Mouse (Mus musculus): ENCODE measurements around the gene Sorl1.

Gene Sorl1

GRCm38 (mm10) chr9:42123713-42124576 is at the start of gene Sorl1:
Gene Sorl1, minus strand, starts transcription at chr9:42124297.
- DNase-seq (ENCODE audit: low read depth), result no peak

- DNase-seq (ENCODE audit: low read depth), result no peak
Observed at GRCm38 (mm10) chr9:42173781-42174180, 49.7 kb upstream of the Sorl1 start.

- no peak for DNase-seq (ENCODE audit: low read depth)
Observed at GRCm38 (mm10) chr9:42169491-42169890, 45.4 kb upstream of the Sorl1 start.

DNA sequence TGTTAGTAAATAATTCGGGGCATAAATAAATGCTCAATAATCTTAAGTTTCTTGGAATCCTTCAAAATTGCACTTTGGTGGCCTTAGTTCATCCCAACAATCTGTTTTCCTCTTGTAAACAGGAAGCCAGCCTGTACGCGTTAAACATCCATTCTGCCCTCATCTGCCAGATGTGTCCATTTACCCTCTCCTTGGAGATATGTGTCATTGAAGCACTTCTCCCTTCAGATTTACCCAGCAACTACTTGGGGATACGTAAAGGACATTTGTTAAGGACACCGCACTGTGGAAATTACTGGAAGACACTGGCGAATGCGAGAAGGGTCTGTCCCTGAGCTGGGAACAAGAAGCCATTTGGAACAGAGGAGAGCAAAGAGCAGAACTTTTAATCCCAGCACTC is 44.9 kb upstream of the Sorl1 start:
- DNase-seq (ENCODE audit: low read depth), result no peak

DNA sequence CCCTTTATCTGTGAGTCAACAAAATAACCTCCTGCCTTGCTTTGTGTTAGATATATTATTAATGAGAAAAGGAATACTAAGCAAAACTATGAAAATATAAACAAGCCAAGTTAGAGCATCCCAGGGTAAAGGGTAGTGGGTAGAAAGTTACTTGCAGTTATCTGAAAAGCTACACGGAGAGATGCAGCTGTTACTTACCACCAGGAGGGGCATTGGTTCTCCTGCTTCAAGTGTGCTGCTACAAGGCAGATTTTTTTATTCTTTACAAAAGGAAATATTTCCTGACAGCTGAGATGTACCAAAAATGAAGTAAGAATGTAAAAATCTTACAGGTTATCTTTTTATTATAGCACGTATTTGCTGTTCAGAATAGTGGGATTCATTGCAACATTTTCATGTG is 40.8 kb upstream of the Sorl1 start:
- no peak for DNase-seq (ENCODE audit: low read depth)

DNA sequence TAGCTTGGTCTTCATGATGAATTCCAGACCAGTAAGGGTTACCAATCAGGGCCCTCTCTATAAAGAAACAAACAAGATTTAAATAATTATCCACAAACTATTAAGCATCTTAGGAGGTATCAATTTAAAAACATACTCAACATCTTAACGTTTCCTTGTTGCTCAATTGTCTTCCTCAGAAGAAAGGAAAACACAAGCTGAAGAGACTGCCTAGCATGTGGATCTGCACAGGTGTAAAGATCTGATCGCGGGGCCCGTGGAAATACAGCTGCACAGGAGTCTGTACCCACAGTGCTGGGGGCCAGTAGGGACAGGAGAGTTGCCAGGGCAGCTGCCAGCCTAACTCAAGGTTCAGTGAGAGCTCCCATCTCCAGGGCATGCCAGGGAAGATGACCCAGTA is 38.9 kb upstream of the Sorl1 start:
- no peak for DNase-seq (ENCODE audit: low read depth)

DNA sequence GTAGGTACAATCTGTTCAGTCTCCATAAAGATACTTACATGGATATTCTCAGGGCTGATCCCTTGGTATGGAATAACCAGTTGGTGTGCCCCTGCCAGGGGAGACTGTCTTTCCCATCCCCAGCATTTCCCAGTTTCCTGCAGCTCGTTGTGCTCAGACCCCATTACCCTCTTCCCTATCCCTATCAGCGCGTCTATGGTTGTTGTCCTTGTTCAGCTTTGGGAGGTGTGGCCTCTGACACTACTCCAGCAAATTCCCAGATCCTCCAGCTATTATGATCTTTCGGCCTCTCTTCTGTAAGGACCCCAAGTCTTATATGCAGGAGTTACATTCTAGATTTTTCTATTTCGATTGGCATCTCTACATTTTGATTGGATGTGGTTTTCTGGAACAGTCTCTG is 35.3 kb upstream of the Sorl1 start:
- no peak for DNase-seq (ENCODE audit: low read depth)

DNA sequence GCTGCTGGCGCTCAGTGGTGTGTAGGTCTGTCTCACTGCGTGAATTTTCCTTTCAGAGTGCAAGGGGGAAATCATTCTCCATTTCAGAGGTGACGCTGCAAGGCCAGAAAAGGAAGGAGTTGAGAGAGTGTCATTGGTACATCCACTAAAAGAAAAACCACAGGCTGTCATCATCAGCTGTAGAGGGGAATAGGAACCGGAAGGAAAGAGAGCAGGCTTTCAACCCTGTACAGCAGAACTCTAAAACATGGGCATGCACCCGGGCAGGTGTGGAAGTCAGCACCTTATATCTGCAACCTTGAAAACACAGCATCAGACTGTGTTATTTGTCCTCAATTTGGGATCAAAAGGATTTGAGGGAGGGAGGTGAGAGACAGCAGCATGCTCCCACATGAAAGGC is 34.6 kb upstream of the Sorl1 start:
- DNase-seq (ENCODE audit: low read depth), result no peak

DNA sequence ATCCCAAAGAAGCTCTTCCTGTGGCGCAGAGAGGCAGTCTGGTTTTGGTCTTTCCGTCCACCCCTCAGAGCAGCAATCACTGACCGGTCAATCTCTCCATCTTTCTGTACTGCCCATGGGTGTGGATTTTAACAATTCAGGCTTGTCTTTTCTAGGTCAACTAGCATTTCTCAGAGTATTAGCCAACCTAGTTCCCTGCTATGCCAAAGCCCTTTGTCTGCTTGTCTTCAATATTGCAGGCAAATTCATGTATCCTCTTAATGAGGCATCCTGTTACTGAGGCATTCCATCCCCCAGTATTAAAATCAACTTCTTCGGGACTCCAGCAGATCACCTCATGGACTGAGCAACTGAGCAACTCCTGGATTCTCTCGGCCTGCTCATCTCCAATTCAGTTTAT is 33.9 kb upstream of the Sorl1 start:
- no peak for DNase-seq (ENCODE audit: low read depth)

DNA sequence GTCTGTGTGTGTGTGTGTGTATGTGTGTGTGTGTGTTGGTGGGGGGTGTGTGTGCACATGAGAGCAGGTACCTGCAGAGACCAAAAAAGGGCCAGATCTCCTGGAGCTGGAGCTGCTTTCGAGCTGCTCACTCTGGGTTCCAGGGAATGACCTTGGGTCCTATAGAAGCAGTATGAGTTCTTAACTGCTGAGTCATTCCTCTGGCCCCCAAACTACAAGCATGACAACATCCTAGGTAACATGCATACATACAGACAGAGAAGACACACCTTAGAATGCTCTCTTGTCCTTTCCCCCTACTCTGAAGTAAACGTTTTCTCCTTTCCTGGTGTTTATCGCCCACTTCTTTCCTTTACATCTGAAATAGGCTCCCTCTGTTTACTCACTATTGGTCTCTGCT is 32.5 kb upstream of the Sorl1 start:
- DNase-seq (ENCODE audit: low read depth), result no peak

- DNase-seq (ENCODE audit: low read depth), result no peak
Observed at GRCm38 (mm10) chr9:42154682-42155081, 30.6 kb upstream of the Sorl1 start.

DNA sequence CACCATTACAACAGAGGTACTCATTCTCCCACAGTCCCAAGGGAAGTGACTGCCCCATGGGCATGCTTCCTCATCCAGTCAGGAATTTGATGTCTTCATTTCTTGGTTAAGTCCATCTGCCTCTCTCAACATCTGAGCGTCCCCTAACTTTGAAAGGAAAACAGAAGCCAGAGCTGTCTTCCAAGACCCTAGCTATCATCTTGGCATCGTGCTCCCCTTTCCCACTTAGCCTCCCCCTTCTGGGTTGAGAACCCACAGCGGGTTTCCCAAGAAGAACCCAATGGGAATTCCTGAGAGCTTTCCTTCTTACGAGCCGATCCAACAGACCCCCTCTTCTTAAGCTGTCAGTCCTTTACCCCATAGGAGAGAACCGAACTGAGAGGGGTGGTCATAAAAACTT is 24.7 kb upstream of the Sorl1 start:
- no peak for DNase-seq (ENCODE audit: low read depth)

GRCm38 (mm10) chr9:42148036-42148435 is 23.9 kb upstream of the Sorl1 start:
- no peak for DNase-seq (ENCODE audit: low read depth)

GRCm38 (mm10) chr9:42146463-42146862 is 22.4 kb upstream of the Sorl1 start:
- no peak for DNase-seq (ENCODE audit: low read depth)

- no peak for DNase-seq (ENCODE audit: low read depth)
Observed at GRCm38 (mm10) chr9:42141549-42142210, 17.6 kb upstream of the Sorl1 start.

- no peak for DNase-seq (ENCODE audit: low read depth)
Observed at GRCm38 (mm10) chr9:42138248-42138858, 14.3 kb upstream of the Sorl1 start.

DNA sequence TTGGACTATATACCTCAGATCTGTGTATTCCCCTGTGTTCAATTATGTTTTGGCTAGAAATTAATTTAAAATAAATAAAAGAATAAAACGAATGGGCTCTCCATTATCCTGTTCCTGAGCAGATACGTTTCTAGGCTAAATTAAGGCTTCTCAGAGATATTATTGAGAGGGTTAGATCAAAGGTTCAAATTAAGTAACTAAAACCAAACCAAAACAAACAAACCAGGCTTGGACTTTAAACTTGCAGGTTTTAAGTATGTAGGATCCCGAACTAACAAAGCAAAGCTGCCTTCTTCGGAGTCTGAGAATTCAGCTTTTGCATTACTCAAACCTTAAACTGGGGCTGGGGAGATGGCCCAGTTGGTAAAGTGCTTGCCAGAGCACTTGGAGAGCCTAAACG is 13.5 kb upstream of the Sorl1 start:
- DNase-seq (ENCODE audit: low read depth), result no peak

DNA sequence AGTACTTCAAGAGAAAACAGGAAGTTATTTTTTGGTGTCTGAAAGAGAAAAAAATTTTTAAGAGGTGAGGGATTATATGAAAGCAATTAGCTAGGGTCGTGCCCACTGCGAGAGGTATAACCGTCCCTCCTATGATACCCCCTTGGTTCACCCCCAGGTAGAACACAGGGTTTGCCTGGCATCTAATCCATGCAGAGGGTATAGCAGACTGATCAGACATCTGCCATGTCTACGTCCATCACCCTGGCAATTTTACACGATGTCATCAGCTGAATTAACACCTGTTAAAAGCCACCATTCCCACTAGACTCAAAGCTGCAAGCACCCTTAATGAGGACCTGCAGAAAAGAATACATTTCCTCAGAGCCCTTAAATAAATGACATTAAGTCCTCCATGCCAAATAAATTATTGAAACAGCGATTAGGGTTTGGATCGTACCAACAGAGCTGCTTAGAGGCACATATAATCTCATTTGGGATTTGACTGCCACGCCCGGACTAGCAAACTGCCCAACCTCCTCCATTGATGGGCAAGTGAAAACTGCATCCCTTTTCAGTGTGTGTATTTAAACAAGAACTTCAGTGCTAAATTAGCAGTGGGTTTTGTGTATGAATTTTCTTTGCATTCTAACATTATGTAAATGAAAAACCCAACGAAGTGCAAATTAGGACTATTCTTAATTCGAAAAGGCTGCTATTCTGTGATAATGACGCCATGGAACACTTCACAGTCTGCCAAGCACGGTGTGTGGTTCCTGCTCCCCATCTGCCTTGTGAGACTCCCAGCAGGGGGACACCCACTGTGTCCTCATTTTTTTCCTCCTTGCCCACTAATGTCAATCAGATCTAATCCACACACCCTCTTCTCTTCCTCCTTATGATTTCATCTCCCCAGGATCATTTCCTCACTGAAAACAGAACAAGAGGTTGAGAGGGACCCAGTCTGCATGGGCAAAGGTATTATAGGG is 7.0 kb upstream of the Sorl1 start:
- no peak for DNase-seq (ENCODE audit: low read depth)

DNA sequence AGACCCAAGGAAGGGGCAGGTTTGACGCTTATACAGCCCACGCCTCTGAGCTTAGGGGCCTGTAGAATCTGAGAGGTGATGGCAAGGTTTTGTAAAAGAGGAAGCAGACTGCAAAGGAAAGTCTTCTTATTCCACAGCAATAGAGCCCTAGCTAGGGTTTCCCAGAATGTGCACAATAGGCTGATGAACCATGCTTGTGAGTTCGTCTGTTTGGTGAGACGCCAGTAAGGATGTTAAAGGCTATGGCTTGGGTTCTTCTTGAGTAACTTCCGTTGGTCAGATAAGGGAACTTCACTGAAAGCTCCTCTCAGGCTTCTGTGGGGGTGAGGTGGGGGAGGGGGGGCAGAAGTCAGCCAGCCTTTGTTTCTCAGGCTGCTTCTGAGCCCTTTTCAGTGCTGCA is 3.9 kb upstream of the Sorl1 start:
- no peak for DNase-seq (ENCODE audit: low read depth)

DNA sequence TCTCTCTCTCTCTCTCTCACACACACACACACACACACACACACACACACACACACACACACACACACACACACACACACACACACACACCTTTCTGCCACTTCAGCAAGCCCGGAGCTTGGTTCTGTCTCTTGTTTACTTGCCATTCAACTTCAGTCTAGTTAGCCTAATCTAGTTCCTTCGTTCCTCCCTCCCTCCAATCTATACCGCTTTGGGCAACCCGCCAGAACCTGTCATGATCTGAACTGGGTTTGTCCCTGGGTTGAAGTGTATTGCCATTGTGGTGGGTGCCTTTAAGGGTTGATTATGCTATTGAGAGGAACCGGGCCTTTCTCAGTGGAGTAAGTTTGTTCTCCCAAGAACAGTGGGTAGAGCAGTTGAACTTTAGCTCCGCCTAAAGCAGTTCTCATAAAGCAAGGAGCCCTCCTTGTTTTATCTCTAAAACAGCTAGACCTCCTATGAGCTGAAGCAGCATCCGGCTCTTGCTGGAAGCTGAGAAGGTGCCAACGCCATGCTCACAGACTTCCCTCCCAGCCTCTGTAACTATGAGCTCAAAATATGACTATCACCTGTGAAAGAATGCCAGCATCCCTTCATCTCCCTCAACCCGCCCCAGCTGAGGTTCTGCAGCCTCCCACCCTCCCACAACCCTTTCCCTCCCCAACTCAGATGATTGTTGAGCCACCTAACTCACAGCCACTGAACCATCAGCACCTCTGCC is 1.3 kb upstream of the Sorl1 start:
- no peak for DNase-seq (ENCODE audit: low read depth)

- DNase-seq (ENCODE audit: low read depth), result no peak
Observed at GRCm38 (mm10) chr9:42123204-42123603, 893 bp downstream of the Sorl1 start.

Measured in fibroblast of lung, adult 2 months (primary cell).